Mouse (Mus musculus) cortical plate, adult 2 months (tissue): ENCODE results near the gene 1700029H14Rik.

ENCODE experiments used
- CTCF ChIP-seq: fragments of 200-500 bp; IDR thresholded peaks from 2 replicates; pipeline ENCODE4 v1.5.1; 2011; ENCODE audit warnings: mild to moderate bottlenecking, control low read depth, low read length; ENCODE audit not compliant: insufficient read depth; ENCODE audit errors: extremely low read depth
- POLR2A ChIP-seq: fragments of 200-500 bp; IDR thresholded peaks from 2 replicates; pipeline ENCODE4 v1.6.1; 2011; ENCODE audit warnings: mild to moderate bottlenecking, low read length, control low read depth; ENCODE audit not compliant: insufficient read depth; ENCODE audit errors: extremely low read depth

DNA sequence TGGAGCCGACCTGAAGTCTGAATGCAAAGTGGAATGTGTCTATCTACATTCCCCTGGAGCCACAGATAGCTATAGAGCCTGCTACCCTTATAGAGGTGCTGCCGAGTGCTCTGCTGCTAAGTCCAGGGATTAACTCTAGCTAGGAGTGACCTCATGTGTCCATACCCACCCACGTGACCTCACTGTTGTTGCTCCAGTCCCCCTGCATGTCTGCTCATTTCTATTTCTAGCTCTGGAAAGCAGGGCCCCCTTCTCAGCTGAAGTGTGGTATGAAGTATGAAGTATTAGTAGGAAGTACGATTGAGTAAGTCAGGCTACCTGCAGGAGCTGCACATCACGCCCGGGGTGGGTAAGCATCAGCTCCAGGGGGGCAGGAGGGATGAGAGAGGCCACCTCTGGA, 35.5 kb upstream of the 1700029H14Rik start:
- TF ChIP-seq CTCF = no peak
- TF ChIP-seq POLR2A = no peak
